Mouse (Mus musculus): Measurements from ENCODE around the gene Cbx2.

Gene Cbx2

DNA sequence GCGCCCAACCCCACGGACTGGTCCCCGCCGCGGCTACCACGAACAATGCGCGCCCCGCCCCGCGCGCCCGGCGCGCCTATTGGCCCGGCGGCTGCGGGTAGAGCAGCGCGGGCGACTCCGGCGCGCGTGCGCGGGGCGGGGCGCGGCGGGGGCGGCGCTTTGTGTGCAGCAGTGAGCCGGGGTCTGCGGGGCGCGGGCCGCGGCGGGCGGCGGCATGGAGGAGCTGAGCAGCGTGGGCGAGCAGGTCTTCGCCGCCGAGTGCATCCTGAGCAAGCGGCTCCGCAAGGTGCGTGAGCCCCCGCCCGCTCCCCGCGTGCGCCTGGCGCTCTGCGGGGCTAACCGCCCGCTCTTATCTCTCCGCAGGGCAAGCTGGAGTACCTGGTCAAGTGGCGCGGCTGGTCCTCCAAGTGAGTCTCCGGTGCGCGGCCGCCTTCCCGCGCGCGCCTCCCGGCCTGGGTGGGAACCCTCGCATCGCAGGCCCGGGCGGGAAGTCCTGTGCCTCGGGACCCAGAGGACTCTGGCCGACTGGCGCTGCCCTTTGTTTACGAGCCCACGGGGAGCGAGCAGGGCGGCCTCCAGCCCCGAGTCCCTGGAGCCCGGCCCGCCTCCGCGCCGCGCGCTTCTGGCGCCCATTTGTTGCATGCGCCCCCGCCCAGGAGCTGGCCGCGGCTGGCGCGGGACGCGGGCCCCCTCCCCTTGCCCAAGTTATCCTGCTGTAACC is at the start of gene Cbx2:
TSS of gene Cbx2 (plus strand) at position 68 of the 721 bp plus-strand sequence.
- peak; percentile 90 to 96 for DNase-seq

DNA sequence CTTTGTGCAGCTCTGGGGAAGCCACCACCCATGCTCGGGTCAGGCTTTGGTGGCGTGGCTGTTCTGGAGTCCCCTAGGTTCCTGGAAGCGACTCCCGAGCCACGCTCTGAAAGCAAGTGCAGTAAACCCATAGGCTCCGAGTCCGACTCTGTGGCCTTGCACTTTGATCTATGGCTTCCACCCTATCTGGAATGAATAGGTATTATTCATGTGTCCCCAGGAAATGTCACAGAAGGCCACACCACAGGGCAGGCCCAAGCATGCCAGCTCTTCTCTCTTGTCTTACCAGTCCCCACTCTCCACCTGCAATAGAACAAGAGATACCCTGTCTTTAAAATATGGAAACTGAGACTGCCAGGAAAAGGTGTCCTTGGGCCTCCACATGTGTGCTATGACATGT is 48.4 kb upstream of the Cbx2 start:
- no peak for DNase-seq

DNA sequence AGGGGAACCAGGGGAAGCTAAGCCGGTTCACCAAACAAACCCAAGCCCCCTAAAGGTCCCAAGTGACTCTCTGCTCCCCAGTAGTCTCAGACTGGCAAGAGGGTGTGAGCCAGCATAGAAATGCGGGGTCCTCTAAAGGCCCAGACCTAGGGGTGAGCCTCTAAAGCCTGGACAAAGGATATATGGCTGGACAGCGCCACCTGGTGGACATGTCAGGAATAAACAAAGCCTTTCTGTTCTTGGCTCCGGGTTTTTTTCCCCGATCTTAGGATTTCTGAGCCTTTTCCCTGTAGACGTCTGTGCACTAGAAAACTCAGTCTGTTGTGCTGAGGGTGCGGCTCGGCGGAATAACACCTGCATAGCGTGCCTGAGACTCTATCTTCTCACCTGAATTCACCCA is 47.3 kb upstream of the Cbx2 start:
- DNase-seq = peak; percentile 39 to 84

DNA sequence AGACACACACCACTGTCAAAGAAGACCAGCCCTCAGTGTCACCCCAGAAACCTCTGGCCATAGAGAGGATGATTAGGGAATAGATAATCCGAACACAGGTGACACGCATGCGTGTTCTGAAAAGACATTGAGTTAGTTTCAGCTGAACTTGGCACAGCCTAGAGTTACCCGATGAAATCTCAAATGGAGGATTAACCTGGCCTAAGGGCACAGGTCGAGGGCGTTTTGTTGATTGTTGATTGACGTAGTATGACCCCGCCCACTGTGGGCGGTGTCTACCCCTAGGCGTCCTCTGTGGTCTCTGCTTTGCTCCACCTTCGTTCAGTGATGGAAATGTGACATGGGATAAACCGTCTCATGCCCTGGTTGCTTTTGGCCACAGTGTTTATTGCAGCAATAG is 46.8 kb upstream of the Cbx2 start:
- peak; percentile 8 to 39 for DNase-seq

DNA sequence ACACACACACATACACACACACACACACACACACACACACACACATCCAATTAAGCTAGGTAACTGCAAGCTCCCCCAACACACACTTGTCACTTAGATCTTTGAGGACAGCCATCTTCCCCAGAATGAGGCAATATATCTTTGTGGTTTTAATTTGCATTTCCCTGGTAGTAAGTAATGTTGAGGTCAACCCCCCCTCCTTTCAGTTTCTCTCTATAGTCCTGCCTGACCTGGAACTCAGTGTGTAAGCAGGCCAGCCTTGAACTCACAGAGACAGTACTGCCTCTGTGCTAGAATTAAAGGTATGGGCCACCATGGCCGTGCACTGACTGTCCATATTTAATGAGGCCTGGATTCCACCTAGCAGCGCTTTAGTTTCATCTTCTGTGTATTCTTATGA is 42.4 kb upstream of the Cbx2 start:
- DNase-seq = no peak

DNA sequence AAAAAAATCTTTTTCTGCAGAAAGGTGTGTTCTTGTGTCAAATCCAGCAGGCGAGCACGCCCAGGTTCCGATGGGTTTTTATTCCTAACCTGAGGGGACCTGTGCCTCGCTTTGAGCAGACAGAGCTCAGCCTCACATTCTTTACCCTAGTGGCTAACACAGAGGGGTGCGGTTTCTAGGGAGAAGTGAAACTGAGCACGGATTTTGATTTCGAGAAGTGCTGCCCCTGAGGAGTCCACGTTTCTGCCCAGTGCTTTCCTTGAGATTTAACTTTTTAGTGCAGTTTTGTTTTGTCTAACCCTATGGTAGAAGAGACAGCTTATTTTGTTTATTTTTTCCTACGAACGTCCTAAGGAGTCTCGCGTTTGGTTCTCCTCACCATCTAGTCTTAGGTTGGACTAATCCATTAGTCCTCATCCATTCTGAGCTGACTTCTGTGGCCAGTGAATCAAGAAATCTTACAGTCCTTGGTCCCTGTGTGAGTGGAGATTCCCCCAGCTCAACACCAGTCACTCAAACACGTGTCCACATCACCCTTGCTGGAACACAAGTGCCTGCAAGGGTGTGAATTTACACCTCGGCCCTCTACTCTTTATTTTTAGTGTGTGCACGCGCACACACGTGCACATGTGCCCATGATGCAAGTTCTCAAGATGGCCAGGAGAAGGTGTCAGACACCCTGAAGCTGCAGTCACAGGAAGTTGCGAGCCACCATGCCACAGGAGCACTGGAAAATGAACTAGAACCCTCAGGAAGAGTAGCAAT is 41.6 kb upstream of the Cbx2 start:
- DNase-seq = no peak

DNA sequence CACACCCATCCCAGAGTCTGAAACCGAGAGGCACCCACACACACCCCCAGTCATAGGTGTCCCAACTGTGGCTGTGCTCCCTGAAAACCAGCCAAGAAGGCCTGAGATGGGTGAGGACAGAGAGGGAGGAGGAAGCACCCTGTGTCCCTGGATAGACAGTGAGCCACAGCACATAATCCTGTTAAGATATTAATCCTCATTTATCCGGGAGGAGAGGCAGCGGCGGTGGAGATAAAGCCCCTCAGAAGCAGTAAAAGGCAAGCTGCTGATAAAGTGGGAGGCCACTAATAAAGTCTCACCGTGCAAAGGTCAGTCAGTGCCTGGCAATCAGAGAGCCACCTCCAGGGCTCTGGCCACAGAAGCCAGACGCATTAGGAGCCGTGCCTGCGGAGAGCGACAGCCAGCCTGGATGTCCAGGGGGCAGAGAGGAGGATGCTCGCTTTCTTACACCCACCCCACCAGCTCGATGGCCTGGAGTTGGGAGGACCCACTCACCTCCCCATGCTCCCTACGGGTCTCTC is 40.1 kb upstream of the Cbx2 start:
- DNase-seq = no peak

DNA sequence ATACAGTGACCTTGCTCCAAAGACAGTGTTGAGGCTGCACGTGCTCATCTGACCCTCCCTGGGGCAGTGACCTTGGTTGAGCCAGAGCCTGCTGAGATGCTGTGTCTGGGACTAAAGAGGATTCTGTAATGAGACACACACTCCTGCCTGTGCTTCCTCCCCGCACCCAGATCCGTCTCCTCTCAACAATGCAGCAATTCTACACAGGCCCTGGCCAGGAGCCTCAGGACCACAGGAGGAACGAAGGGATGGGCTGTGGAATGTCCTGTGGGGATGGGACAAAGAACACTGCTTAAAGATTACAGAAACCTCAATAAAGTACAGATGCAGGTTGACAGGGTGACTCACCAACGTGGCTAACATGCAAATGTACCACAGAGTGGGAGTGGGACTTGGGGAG is 37.2 kb upstream of the Cbx2 start:
- DNase-seq = no peak

DNA sequence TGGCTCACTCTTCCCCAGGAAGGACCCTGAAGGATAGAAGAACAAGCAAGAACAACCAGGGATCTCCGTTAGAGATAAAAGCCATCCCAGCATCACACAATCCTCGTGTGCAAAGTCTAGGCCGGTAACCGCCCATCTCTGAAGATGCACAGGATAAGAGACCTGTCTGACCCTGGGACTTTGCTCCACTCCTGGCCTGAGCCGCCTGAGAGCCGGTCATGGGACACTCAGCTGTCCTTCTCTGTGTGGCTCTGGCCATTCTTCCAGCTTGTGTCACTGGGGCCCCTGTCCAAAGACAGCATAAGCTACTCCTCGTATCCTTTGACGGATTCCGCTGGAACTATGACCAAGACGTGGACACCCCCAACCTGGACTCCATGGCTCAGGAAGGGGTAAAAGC is 34.8 kb upstream of the Cbx2 start, which contains the start of gene Enpp7:
TSS of gene Enpp7 (plus strand) at position 190 of the 400 bp plus-strand sequence.
- peak; percentile 37 to 48 for DNase-seq

DNA sequence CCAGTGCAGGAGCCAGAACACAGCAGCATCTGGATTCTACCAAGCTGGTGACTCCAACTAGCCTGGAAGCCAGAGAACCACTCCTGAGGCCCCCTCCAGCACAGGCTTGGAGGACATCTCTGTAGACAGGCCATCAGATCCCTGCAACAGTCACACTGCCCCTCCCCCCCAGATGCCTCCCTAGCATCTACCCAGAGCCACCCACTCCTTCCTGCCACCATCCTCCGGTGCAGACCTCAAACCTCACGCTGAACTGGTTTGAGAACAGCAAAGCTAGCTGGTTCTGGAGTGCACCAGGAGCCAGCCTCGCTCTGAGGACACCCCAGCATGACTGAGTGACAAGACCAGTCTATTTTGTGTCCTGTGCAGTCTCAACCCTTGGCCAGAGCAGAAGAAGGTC is 30.0 kb upstream of the Cbx2 start:
- DNase-seq = no peak

DNA sequence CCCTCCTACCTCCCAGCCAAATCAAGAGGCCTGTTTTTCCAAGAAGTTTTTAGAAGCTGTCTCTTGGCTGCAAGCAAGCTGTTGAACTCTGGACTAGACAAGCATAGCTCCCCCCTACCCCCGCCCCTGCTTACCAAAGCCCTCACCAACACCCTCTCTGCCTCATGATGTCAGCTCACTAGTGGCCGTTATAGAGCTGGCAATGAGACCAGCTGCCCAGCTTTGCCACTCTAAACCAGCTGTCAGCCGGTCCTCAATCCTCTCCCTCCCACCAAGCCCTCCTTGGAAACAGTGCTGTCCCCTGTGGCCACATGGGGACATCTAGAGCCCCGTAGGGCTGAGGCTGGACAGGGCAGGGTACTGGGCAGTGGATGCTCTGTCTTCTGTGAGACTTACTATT is 27.3 kb upstream of the Cbx2 start:
- no peak for DNase-seq

DNA sequence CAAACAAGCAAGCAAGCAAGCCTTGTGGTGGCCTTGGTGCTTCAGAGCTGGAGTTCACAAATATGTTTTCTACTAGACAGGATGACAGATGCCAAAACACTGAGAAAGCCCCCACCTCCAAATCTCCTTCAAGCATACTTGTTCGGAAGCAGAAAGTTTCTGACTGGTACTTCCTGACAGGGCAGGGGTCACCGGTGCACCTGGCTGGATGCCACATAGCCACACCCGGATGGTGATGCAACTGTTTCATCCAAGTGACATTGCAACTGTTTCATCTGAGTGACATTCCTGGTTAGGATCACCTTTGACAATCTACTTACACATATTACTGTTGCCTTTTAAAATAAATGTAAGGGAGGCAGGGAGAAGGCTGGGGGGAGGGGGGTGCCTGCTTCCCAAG is 25.6 kb upstream of the Cbx2 start:
- peak in 1 of 2 experiments; percentile 39 for DNase-seq

DNA sequence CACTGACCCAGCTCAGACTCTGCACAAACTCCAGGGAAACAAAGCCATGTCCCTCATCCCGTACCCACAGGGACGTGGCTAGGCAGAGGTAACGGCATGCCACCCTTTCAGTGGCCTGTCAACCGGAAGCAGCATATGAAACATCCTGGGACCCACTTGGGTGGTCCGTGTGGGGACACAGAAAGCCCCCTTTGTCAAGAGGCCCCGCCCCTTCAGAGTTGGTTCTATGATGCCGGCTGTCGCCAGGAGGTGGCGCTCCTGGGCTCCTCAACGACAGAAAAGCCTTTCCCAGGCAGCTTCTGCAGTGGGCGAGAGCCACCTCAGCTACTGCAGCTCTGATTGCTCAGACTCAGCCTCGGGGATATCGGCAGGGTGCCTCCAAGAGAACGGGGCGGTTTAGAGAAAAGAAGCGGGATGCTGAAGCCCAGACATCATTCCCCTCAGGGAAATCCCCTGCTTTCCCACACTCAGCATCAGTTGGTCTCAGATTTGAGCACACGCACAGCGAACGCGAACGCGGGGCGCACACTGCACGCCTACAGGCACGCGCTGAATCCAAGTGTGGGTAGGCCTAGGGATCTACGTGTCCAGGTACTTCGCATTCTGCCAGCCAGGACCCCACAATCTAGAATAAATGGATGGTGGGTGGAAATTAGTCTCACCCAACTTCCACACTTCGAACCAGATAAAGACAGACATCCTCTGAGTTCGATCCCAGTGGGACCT is 24.1 kb upstream of the Cbx2 start:
- peak; percentile 60 to 86 for DNase-seq

DNA sequence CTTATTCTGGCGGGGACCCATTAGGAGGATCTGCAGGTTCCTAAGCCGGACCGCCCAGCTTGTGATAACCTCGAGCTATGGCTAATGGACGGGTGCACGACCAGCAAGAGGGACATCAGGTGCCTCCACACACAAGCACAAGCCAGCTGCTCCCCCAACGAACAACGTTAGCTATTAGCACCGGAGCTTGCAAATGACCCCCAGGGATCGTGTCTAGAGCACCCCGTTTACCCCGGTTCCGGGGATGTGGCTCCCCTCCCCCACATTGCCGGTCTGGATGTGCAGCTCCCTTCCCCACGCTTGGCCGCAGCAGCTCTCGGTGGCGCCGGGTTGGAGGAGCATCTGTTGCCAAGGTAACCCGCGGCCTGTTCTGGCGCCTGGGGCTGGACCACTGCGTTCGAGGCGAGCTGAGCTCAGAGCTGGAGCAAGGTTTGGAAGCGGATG is 23.4 kb upstream of the Cbx2 start:
- peak in 1 of 2 experiments; percentile 15 for DNase-seq

DNA sequence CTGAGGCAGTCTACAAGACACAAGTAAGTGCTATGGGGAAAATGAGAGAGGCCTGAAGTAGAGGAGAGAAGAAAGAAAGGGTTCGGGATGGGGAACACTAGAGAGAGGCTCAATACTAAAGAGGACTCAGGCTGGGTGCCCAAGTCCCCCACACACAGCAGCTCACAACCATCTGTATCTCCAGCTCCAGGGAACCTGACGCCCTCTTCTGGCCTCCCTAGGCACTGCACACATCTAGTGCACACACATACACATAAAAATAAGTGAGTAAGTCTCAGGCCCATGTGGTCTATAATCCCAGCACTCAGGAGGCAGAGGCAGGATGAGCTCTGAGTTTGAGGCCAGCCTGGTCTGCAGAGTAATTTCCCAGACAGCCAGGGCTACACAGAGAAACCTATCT is 21.9 kb upstream of the Cbx2 start:
- DNase-seq = no peak

DNA sequence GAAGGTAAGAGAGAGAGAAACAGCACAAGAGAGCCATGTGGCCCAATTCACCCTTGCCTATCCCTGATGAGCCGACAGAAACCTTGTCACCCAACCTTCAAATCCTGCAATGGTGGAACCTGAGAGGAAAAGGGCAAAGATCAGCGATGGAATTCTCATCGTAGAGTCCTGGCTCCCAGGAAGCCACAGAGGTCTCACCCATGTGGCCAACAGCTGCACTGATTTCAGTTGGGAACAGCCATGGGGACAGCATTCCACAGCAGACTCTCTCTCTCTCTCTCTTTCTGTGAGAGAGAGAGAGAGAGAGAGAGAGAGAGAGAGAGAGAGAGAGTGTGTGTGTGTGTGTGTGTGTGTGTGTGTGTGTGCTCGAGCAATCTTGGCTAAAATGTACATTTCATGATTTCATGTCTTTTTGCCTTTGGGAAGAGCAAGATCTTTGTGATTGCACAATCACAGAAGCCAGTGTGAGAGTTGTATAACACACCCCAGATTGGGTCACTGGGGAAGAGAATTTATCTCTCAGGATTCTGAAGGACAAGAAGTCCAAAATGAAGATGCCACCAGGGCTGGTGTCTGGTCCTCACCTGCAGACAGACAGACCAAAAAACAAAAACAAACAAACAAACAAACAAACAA is 21.2 kb upstream of the Cbx2 start:
- DNase-seq = no peak

DNA sequence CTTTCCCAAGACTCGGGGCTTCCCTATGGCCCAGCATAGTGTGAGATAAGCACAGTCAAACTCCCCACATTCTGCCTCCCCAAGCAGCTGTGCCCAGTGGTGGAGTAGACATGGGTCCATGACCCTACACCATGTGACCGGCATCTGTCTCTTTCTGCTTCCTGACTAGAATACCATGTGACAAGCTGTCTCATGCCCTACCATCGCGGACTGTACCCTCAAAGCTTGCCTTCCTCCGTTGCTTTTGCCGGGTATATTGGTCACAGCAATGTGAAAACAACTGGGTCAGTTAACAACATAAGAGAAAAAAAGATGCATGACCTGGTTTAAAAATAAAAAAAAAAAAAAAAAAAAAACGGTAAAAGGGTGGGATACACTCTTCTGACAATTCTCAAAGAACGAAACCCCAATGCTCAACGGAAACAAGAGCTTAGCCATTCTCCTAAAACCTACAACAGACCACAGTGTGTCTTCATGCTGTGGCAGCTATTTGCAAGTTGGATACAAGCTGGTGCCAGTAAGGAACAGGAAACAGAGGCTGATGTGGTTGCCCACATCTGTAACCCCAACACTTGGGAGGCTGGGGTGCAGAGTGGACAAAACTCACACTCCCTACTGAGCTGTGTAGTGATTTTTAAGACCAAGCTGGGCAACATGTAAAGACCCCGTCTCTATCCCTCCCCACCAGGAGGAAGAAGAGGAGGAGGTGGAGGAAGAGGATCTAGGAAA is 17.1 kb upstream of the Cbx2 start:
- no peak for DNase-seq

DNA sequence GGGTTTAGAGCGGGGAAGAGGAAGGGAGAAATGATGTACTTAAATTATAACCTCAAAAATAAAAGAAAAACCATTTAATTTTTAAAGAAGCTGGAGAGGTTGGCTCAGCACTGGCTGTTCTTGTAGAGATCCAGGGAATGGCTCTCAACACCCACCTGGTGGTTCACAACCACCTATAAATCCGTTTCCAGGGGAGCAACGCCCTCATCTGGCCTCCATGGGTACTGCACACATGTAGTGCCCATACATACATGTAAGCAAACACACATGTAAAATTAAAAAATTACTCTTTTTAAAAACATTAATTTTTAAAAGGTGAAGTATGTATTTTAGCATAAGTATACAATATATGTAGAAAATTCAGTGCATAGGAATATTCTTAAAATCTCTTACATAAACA is 16.3 kb upstream of the Cbx2 start:
- no peak for DNase-seq

DNA sequence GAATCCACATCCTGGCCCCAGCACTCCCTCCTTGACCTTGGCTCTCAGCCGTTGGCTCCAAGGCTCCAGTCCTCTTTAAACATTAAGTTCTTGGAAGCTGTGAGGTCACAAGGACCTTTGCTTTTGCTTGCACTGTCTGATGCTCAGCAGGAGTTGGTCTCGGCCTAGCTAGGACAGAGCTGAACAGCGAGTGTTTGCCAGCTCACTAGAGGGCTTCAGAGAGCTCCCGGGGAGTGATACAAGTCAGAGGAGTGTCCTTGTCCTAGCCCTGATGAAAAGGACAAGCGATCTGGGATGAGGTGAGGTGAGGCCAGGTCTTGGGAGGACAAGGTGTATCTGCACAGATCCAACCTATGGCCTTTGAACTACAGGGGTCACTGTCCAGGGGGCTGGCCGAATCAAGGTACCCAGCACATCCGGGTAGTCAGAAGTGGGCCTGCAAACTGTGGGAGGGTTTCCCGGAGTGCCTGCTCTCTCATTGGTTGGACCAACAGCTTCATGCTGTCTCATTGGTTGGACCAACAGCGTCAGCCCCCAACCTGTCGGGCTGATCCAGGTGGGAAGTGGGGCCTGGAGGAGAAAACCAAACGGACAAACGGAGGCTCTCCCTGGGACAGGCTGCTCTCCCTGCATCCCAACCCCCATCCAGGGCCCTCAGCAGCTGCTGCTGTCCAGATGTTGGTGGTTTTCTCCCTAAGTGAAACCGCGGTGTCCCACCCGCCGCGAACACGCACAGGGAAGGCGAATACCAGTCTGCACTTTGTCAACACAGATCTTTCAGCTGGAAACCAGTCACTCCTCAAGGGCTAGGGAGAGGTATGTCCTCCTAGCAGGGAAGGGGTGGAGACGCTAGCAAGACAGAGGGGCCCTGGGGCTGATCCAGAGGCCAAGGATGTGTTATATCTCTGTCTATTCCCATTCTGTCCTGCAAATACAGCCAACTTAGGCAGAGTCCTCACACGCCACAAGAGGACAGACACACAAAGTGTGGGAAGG is 15.0 kb upstream of the Cbx2 start:
- peak; percentile 76 to 85 for DNase-seq

DNA sequence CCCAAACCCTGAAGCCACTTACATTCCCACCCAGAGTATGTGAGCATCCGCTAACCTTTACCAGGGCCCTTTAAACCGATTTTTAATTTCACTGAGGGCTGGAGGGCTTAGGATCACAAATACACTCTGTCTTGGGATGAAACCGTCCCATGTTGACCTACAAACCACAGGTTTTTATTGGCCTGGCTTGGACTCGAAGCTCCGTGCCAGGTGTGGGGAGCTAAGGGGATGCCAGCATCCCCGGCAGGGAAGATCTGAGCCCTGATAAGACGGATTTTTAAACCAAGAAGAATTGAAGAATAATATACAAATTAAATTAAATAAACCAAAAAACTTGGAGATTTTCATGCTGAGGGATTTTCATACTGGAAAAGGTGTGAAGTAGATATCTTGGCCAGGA is 8.3 kb upstream of the Cbx2 start:
- DNase-seq = no peak

DNA sequence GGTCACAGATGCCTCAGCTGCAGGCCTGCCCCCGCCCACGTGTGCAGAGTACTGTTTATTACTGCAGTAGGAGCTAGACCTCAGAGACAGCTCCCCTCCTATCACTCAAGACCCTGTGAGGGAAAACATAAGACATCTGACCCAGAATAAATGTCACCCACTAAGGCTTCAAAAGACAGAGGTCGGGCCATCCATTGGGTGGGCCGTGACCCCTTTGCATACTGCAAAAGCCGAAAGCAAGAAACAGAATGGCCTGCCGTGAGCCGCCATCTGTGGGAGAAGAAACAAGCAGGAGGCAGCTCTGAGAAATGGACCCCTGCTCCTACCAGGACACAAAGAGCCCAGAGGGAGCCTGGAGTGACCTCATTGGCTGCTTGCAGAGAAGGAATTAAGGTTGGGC is 5.3 kb upstream of the Cbx2 start:
- DNase-seq = no peak

Measured in kidney, postnatal 36 days (tissue).